Mouse (Mus musculus) bone marrow, adult 2 months (tissue): ENCODE measurements around the gene Grk3.

ENCODE experiments used
- CTCF ChIP-seq: fragments of 200-500 bp; IDR thresholded peaks from 2 replicates; pipeline ENCODE4 v1.5.1; 2011; ENCODE audit warnings: low read length, control low read depth; ENCODE audit not compliant: control insufficient read depth, insufficient read depth
- POLR2A ChIP-seq: fragments of 200-500 bp; IDR thresholded peaks from 2 replicates; pipeline ENCODE4 v1.6.1; 2011; ENCODE audit warnings: low read depth, mild to moderate bottlenecking, control low read depth, low read length, borderline replicate concordance; ENCODE audit not compliant: control insufficient read depth

DNA sequence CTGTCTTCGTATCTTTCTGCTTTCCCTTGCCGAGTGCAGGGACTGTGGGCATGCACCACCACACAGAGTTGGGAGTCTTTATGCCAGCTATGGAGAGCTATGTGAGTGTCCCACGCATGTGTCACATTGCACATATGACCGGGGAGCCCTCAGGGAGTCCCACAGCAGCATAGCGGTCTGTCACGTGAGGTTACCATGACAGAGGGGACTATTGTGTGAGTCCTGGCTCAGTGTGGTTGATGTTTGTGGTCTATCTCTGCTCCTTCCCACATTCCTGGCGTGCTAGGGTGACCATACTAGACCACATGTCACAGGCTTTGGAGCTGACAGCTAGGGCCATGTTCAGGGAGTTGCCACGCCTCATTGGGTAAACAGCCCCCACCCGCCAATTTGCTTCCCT is 36.4 kb downstream of the Grk3 start:
- TF ChIP-seq CTCF (no peak), POLR2A (no peak)
